Mouse (Mus musculus): ENCODE measurements at regions not wholly inside any gene's neighbourhood (a gene's known extent, or its start where the extent isn't known, plus 50 kb on each side); places are given as distances from the start of the nearest gene placed in this dataset.
A peak's percentile ranks its signal among the peaks of the same experiment; 100 is the strongest.

- H3K4me3 ChIP-seq (ENCODE audit: low read length) = no peak overlapping the region
- H3K36me3 ChIP-seq (ENCODE audit: control insufficient read depth, insufficient read depth, low read length) = no peaks in the 10 kb centered on the region
- no peaks in the 10 kb centered on the region for H3K4me1 ChIP-seq (ENCODE audit: control insufficient read depth, insufficient read depth, low read length)
- H3K27me3 ChIP-seq (replicated peaks; ENCODE audit: control insufficient read depth, insufficient read depth, low read length) = no peaks in the 10 kb centered on the region
- no peak overlapping the region for H3K9ac ChIP-seq (ENCODE audit: low read depth, low read length)
- no peak overlapping the region for H3K27ac ChIP-seq (ENCODE audit: low read length)
- no peaks in the 10 kb centered on the region for H3K9me3 ChIP-seq (ENCODE audit: control insufficient read depth, low read length)
- no peak overlapping the region for H3K4me2 ChIP-seq (ENCODE audit: low read depth, low read length)
- 57% methylated on average over 9 of the region's 9 CpGs for WGBS
- ATAC-seq = no peak
Observed at GRCm38 (mm10) chr2:61110591-61110990, 147.6 kb upstream of the Rbms1 start.

GRCm38 (mm10) chr2:61109564-61109963 is 146.6 kb upstream of the Rbms1 start:
- ATAC-seq = no peak
- WGBS = 64% methylated on average over 3 of the region's 3 CpGs

GRCm38 (mm10) chr2:61105169-61105568 is 142.2 kb upstream of the Rbms1 start:
- Histone ChIP-seq H3K4me2 (ENCODE audit: low read depth, low read length) (no peak overlapping the region), H3K9me3 (ENCODE audit: control insufficient read depth, low read length) (no peaks in the 10 kb centered on the region), H3K27ac (ENCODE audit: low read length) (no peak overlapping the region), H3K4me3 (ENCODE audit: low read length) (no peak overlapping the region), H3K9ac (ENCODE audit: low read depth, low read length) (no peak overlapping the region), H3K4me1 (ENCODE audit: control insufficient read depth, insufficient read depth, low read length) (no peaks in the 10 kb centered on the region), H3K36me3 (ENCODE audit: control insufficient read depth, insufficient read depth, low read length) (no peaks in the 10 kb centered on the region), H3K27me3 (replicated peaks; ENCODE audit: control insufficient read depth, insufficient read depth, low read length) (no peaks in the 10 kb centered on the region)
- WGBS = 83% methylated on average over 6 of the region's 6 CpGs
- no peak for ATAC-seq

More at GRCm38 (mm10) chr2:61109564-61109963, 146.6 kb upstream of the Rbms1 start:
- Histone ChIP-seq H3K36me3 (ENCODE audit: control insufficient read depth, insufficient read depth, low read length) (no peaks in the 10 kb centered on the region), H3K4me3 (ENCODE audit: low read length) (no peak overlapping the region), H3K9me3 (ENCODE audit: control insufficient read depth, low read length) (no peaks in the 10 kb centered on the region), H3K9ac (ENCODE audit: low read depth, low read length) (no peak overlapping the region), H3K27ac (ENCODE audit: low read length) (no peak overlapping the region), H3K27me3 (replicated peaks; ENCODE audit: control insufficient read depth, insufficient read depth, low read length) (no peaks in the 10 kb centered on the region), H3K4me2 (ENCODE audit: low read depth, low read length) (no peak overlapping the region), H3K4me1 (ENCODE audit: control insufficient read depth, insufficient read depth, low read length) (no peaks in the 10 kb centered on the region)

DNA sequence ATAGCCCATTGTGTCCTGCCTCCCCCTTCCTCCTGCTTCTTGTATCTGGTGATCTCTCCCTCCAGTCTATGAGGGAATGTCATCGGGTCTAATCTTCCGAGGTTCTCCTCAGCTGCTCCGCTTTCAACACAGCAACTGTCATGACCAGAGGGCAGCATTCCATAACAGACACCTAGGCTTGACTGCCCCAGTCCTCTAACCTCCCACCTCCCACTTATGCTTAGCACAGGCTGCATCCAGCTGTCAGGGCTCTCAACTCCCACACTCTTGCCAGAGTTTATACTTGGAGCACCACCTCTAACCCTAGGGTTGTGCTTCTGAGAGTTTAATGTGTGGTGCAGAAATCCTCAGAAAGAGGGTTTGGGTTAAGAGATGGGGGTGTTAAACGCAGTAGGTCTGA is 137.9 kb upstream of the Rbms1 start:
- ATAC-seq = no peak
- H3K4me2 ChIP-seq (ENCODE audit: low read depth, low read length) = no peak overlapping the region
- no peaks in the 10 kb centered on the region for H3K9me3 ChIP-seq (ENCODE audit: control insufficient read depth, low read length)
- WGBS = 71% methylated on average over 4 of the region's 4 CpGs
- no peaks in the 10 kb centered on the region for H3K36me3 ChIP-seq (ENCODE audit: control insufficient read depth, insufficient read depth, low read length)
- H3K27me3 ChIP-seq (replicated peaks; ENCODE audit: control insufficient read depth, insufficient read depth, low read length) = no peaks in the 10 kb centered on the region
- no peak overlapping the region for H3K9ac ChIP-seq (ENCODE audit: low read depth, low read length)
- H3K4me1 ChIP-seq (ENCODE audit: control insufficient read depth, insufficient read depth, low read length) = no peaks in the 10 kb centered on the region
- no peak overlapping the region for H3K4me3 ChIP-seq (ENCODE audit: low read length)
- H3K27ac ChIP-seq (ENCODE audit: low read length) = no peak overlapping the region

DNA sequence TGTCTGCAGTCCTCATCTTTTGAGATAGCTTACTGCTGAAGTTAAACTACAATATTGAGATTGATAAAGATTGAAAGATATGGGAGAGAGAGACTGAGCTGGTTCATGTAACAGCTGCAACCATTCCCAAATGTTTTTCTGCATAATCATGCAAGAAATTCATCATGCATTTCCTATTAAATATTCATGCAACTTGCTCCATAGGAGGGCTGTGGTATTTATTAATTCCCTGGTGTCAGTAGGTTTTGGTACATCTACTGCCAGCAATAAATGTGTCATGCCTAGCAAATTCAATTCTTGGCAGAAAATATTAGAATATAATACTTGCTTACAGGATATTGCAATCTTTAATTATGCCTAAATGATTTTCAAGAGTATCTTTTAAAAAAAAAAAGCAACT is 125.5 kb upstream of the Rbms1 start:
- Histone ChIP-seq H3K9ac (ENCODE audit: low read depth, low read length) (no peak overlapping the region), H3K36me3 (ENCODE audit: control insufficient read depth, insufficient read depth, low read length) (no peaks in the 10 kb centered on the region), H3K27me3 (replicated peaks; ENCODE audit: control insufficient read depth, insufficient read depth, low read length) (no peaks in the 10 kb centered on the region), H3K4me2 (ENCODE audit: low read depth, low read length) (no peak overlapping the region), H3K9me3 (ENCODE audit: control insufficient read depth, low read length) (no peaks in the 10 kb centered on the region), H3K4me3 (ENCODE audit: low read length) (no peak overlapping the region), H3K27ac (ENCODE audit: low read length) (no peak overlapping the region), H3K4me1 (ENCODE audit: control insufficient read depth, insufficient read depth, low read length) (no peaks in the 10 kb centered on the region)
- no peak for ATAC-seq

DNA sequence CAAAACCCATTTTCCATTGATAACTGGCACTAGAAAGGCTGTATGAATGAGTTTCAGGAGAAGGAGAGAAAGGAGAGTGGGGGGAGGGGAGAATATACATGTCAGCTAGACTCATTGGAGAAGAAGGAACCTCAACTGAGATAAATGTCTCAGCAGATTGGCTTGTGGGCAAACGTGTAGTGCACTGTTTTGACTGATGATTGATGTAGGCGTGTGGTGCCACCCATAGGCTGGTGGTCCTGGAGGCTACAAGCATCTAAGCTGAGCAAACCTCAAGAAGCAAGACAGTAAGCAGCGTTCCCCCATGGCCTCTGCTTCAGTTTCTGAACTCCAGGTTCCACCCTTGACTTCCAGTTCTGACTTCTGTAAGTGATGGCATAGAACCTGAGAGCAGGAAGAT is 121.8 kb upstream of the Rbms1 start:
- Histone ChIP-seq H3K4me2 (ENCODE audit: low read depth, low read length) (no peak overlapping the region), H3K27ac (ENCODE audit: low read length) (no peak overlapping the region), H3K9ac (ENCODE audit: low read depth, low read length) (no peak overlapping the region), H3K36me3 (ENCODE audit: control insufficient read depth, insufficient read depth, low read length) (no peaks in the 10 kb centered on the region), H3K27me3 (replicated peaks; ENCODE audit: control insufficient read depth, insufficient read depth, low read length) (no peaks in the 10 kb centered on the region), H3K9me3 (ENCODE audit: control insufficient read depth, low read length) (no peaks in the 10 kb centered on the region), H3K4me3 (ENCODE audit: low read length) (no peak overlapping the region), H3K4me1 (ENCODE audit: control insufficient read depth, insufficient read depth, low read length) (no peaks in the 10 kb centered on the region)
- ATAC-seq = no peak
- 69% methylated on average over 3 of the region's 3 CpGs for WGBS

DNA sequence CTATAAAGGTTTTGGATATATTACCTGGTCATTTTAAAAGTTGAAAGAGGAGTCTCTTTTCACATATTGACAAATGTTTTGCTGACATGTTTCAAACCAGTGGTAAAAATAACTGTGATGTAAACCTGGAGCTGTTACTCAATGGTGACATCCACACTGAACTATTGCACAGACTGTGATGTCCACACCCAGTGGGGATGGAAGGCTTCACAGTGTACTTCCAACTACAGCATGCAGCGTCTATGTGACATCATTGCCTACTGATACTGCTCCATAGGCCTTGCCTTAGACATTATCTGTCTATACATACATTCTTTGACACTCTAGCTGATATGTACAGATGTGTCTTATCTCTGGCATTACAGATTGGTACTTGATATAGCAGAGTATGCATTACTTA is 120.1 kb upstream of the Rbms1 start:
- WGBS = 85% methylated on average over 1 of the region's 1 CpGs
- Histone ChIP-seq H3K4me2 (ENCODE audit: low read depth, low read length) (no peak overlapping the region), H3K27me3 (replicated peaks; ENCODE audit: control insufficient read depth, insufficient read depth, low read length) (no peaks in the 10 kb centered on the region), H3K9ac (ENCODE audit: low read depth, low read length) (no peak overlapping the region), H3K4me3 (ENCODE audit: low read length) (no peak overlapping the region), H3K4me1 (ENCODE audit: control insufficient read depth, insufficient read depth, low read length) (no peaks in the 10 kb centered on the region), H3K36me3 (ENCODE audit: control insufficient read depth, insufficient read depth, low read length) (no peaks in the 10 kb centered on the region), H3K9me3 (ENCODE audit: control insufficient read depth, low read length) (no peaks in the 10 kb centered on the region), H3K27ac (ENCODE audit: low read length) (no peak overlapping the region)
- no peak for ATAC-seq

DNA sequence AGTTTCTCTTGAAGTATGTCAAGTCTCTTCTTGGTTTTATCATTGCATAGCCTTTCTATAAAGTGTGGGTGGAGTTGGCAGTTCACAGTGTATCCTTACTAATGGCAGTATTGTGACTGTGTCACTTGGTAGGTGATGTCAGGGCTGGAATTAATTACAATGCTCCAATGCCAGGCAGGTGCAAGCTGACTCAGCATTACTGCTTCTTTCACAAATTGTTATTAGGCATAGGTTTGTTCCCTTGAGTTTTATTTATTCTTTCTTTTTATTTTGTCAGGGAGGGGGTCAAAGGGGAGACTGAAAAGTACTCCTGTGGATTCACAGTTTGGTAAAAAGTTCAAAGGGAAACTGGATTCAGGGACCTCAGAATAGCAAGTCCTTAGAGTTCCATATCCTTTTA is 119.6 kb upstream of the Rbms1 start:
- Histone ChIP-seq H3K36me3 (ENCODE audit: control insufficient read depth, insufficient read depth, low read length) (no peaks in the 10 kb centered on the region), H3K4me1 (ENCODE audit: control insufficient read depth, insufficient read depth, low read length) (no peaks in the 10 kb centered on the region), H3K4me2 (ENCODE audit: low read depth, low read length) (no peak overlapping the region), H3K9ac (ENCODE audit: low read depth, low read length) (no peak overlapping the region), H3K4me3 (ENCODE audit: low read length) (no peak overlapping the region), H3K27ac (ENCODE audit: low read length) (no peak overlapping the region), H3K9me3 (ENCODE audit: control insufficient read depth, low read length) (no peaks in the 10 kb centered on the region), H3K27me3 (replicated peaks; ENCODE audit: control insufficient read depth, insufficient read depth, low read length) (no peaks in the 10 kb centered on the region)
- ATAC-seq = no peak

GRCm38 (mm10) chr2:61080006-61080405 is 117.0 kb upstream of the Rbms1 start:
- H3K9me3 ChIP-seq (ENCODE audit: control insufficient read depth, low read length) = no peaks in the 10 kb centered on the region
- H3K27me3 ChIP-seq (replicated peaks; ENCODE audit: control insufficient read depth, insufficient read depth, low read length) = no peaks in the 10 kb centered on the region
- H3K27ac ChIP-seq (ENCODE audit: low read length) = no peak overlapping the region
- 41% methylated on average over 4 of the region's 4 CpGs for WGBS
- ATAC-seq = no peak
- no peaks in the 10 kb centered on the region for H3K36me3 ChIP-seq (ENCODE audit: control insufficient read depth, insufficient read depth, low read length)
- no peak overlapping the region for H3K9ac ChIP-seq (ENCODE audit: low read depth, low read length)
- H3K4me3 ChIP-seq (ENCODE audit: low read length) = no peak overlapping the region
- H3K4me2 ChIP-seq (ENCODE audit: low read depth, low read length) = no peak overlapping the region
- H3K4me1 ChIP-seq (ENCODE audit: control insufficient read depth, insufficient read depth, low read length) = no peaks in the 10 kb centered on the region

- Histone ChIP-seq H3K27me3 (replicated peaks; ENCODE audit: control insufficient read depth, insufficient read depth, low read length) (no peaks in the 10 kb centered on the region), H3K9ac (ENCODE audit: low read depth, low read length) (no peak overlapping the region), H3K4me1 (ENCODE audit: control insufficient read depth, insufficient read depth, low read length) (peaks cover 4% of the 10 kb centered on the region), H3K4me3 (ENCODE audit: low read length) (no peak overlapping the region), H3K9me3 (ENCODE audit: control insufficient read depth, low read length) (no peaks in the 10 kb centered on the region), H3K36me3 (ENCODE audit: control insufficient read depth, insufficient read depth, low read length) (no peaks in the 10 kb centered on the region), H3K27ac (ENCODE audit: low read length) (no peak overlapping the region), H3K4me2 (ENCODE audit: low read depth, low read length) (no peak overlapping the region)
- ATAC-seq = peak; percentile 33; the same call in 1 of the 2 replicates
- WGBS = 28% methylated on average over 3 of the region's 3 CpGs
Observed at GRCm38 (mm10) chr2:61071025-61071424, 108.0 kb upstream of the Rbms1 start.
